Comparison of ENCODE assay signal across 8 mouse cellular contexts in the genomic region with DNA sequence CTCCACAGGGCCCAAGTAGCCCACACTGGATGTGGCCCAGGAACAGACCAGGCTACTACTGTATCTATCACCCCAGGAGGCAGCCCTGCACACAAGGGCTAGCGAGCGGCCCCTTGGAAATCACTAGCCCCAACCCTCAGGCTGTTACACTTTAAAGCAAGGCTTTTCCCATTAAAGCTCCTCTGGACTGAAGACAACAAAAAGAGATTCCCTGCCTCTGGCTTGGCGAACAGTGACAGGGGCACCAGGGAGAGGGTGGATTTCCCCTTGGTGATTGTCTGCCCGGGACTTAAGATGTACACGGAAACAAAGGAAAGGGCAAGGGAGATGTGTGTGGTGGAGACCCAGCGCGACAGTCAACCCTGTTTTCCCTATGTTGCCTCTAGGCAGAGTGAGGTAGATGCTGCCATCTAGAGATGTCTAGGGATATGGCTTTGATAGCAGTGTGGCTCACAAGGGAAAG.
DNase-seq lines count a peak whose midpoint lies in the region; ATAC-seq and TF ChIP-seq lines count a peak whose summit lies in the region.

No protein-coding gene starts in this region.

- peak; percentile 90 for ATAC-seq in embryonic facial prominence, embryonic 14.5 days (ENCODE audit: low read depth)
- 0 out of 2 replicates have a peak, but pooled peaks have one; percentile 66 for ATAC-seq in intestine, embryonic 14.5 days (replicated peaks; ENCODE audit: low FRiP score, low TSS enrichment, low read depth)
- no peak for ATAC-seq in stomach, postnatal 0 days (ENCODE audit: low FRiP score, low TSS enrichment)
- no peak for ATAC-seq in granulocyte monocyte progenitor cell, adult 5-6 weeks (replicated peaks; ENCODE audit: poor library complexity, severe bottlenecking)

- H3K9me3 ChIP-seq in embryonic facial prominence, embryonic 14.5 days (ENCODE audit: control insufficient read depth, low read length), result no peaks in the 10 kb centered on the region
- no peaks in the 10 kb centered on the region for H3K9me3 ChIP-seq in intestine, embryonic 14.5 days (ENCODE audit: control insufficient read depth, low read length)
- H3K9me3 ChIP-seq in stomach, postnatal 0 days (ENCODE audit: control insufficient read depth, low read length), result no peaks in the 10 kb centered on the region

- H3K36me3 ChIP-seq in testis, adult 2 months (ENCODE audit: control insufficient read depth, insufficient read depth, low read length), result no peaks in the 10 kb centered on the region
- H3K36me3 ChIP-seq in embryonic facial prominence, embryonic 14.5 days (ENCODE audit: control insufficient read depth, insufficient read depth, low read length), result no peaks in the 10 kb centered on the region
- H3K36me3 ChIP-seq in intestine, embryonic 14.5 days (ENCODE audit: control insufficient read depth, insufficient read depth, low read length), result no peaks in the 10 kb centered on the region
- H3K36me3 ChIP-seq in stomach, postnatal 0 days (ENCODE audit: control insufficient read depth, insufficient read depth, low read length), result no peaks in the 10 kb centered on the region

- H3K27ac ChIP-seq in testis, adult 2 months (ENCODE audit: control insufficient read depth, insufficient read depth, low read depth, low read length), result no peak overlapping the region
- H3K27ac ChIP-seq in embryonic facial prominence, embryonic 14.5 days (replicated peaks; ENCODE audit: low read depth, low read length), result no peak overlapping the region
- H3K27ac ChIP-seq in intestine, embryonic 14.5 days (ENCODE audit: low read depth), result no peak overlapping the region
- H3K27ac ChIP-seq in stomach, postnatal 0 days (replicated peaks), result no peak overlapping the region

- peak; percentile 20; the same call in 1 of the 2 replicates for TF ChIP-seq CTCF in testis, adult 2 months (IDR thresholded peaks at IDR 0.05; ENCODE audit: control insufficient read depth, insufficient read depth, insufficient replicate concordance, low read depth, low read length)
- peak; percentile 81 for TF ChIP-seq CTCF in stomach, postnatal 0 days (IDR thresholded peaks at IDR 0.05; ENCODE audit: low read depth)

- no peak overlapping the region for H3K9ac ChIP-seq in embryonic facial prominence, embryonic 14.5 days (ENCODE audit: low read depth, low read length)
- no peak overlapping the region for H3K9ac ChIP-seq in intestine, embryonic 14.5 days (ENCODE audit: low read length)
- no peak overlapping the region for H3K9ac ChIP-seq in stomach, postnatal 0 days (ENCODE audit: low read length)

- TF ChIP-seq EP300 in stomach, postnatal 0 days (optimal IDR thresholded peaks at IDR 0.05), result no peak

- H3K4me1 ChIP-seq in testis, adult 2 months (ENCODE audit: control insufficient read depth, insufficient read depth, low read length), result no peaks in the 10 kb centered on the region
- 0 out of 2 replicates have a peak, but pooled peaks cover 4% of the 10 kb centered on the region for H3K4me1 ChIP-seq in embryonic facial prominence, embryonic 14.5 days (ENCODE audit: control insufficient read depth, insufficient read depth, low read length)
- H3K4me1 ChIP-seq in intestine, embryonic 14.5 days (replicated peaks; ENCODE audit: control insufficient read depth, insufficient read depth, low read length), result no peaks in the 10 kb centered on the region
- H3K4me1 ChIP-seq in stomach, postnatal 0 days (replicated peaks; ENCODE audit: control insufficient read depth, insufficient read depth), result no peaks in the 10 kb centered on the region

- peak overlapping the region; percentile 43 for H3K4me2 ChIP-seq in embryonic facial prominence, embryonic 14.5 days (ENCODE audit: low read depth, low read length)
- H3K4me2 ChIP-seq in intestine, embryonic 14.5 days (ENCODE audit: low read length), result peak overlapping the region; percentile 21; the same call in 1 of the 2 replicates
- H3K4me2 ChIP-seq in stomach, postnatal 0 days (replicated peaks; ENCODE audit: low read depth), result no peak overlapping the region

- no peak overlapping the region for H3K4me3 ChIP-seq in testis, adult 2 months (ENCODE audit: control insufficient read depth, low read depth, low read length)
- H3K4me3 ChIP-seq in embryonic facial prominence, embryonic 14.5 days (ENCODE audit: low read depth, low read length), result no peak overlapping the region
- no peak overlapping the region for H3K4me3 ChIP-seq in intestine, embryonic 14.5 days (ENCODE audit: low read depth, low read length)
- H3K4me3 ChIP-seq in stomach, postnatal 0 days (ENCODE audit: low read depth, low read length), result no peak overlapping the region

- TF ChIP-seq POLR2A in testis, adult 2 months (IDR thresholded peaks at IDR 0.05; ENCODE audit: control insufficient read depth, low read depth, low read length), result no peak

- DNase-seq in testis, postnatal 10 days (ENCODE audit: low spot score), result no peak
- DNase-seq in embryonic facial prominence, embryonic 14.5 days (ENCODE audit: low spot score), result peak; percentile 67
- DNase-seq in intestine, embryonic 14.5 days (ENCODE audit: low spot score), result no peak
- peak; percentile 34 for DNase-seq in lung, postnatal 10 days
- DNase-seq in stomach, postnatal 0 days (ENCODE audit: low spot score), result no peak
- DNase-seq in B cell, adult 2 months, result no peak

- WGBS in embryonic facial prominence, embryonic 14.5 days, result 9% methylated on average over 7 of the region's 7 CpGs
- 24% methylated on average over 7 of the region's 7 CpGs for WGBS in intestine, embryonic 14.5 days
- 21% methylated on average over 7 of the region's 7 CpGs for WGBS in stomach, postnatal 0 days

- H3K27me3 ChIP-seq in testis, adult 2 months (ENCODE audit: control insufficient read depth, insufficient read depth, low read length), result no peaks in the 10 kb centered on the region
- no peaks in the 10 kb centered on the region for H3K27me3 ChIP-seq in embryonic facial prominence, embryonic 14.5 days (replicated peaks; ENCODE audit: control insufficient read depth, insufficient read depth, low read length)
- no peaks in the 10 kb centered on the region for H3K27me3 ChIP-seq in intestine, embryonic 14.5 days (replicated peaks; ENCODE audit: control insufficient read depth, insufficient read depth, low read length)
- H3K27me3 ChIP-seq in stomach, postnatal 0 days (ENCODE audit: control insufficient read depth, insufficient read depth, low read length), result no peaks in the 10 kb centered on the region

Comparison
In these comparisons a context has a peak if more than half of its experiments do, and no peak if none do; other contexts are left out.
1. DNase-seq: peak in embryonic facial prominence, embryonic 14.5 days (single experiment) and lung, postnatal 10 days (single experiment); none in testis, postnatal 10 days (single experiment), intestine, embryonic 14.5 days (single experiment), stomach, postnatal 0 days (single experiment) and B cell, adult 2 months (0 of 2).
2. ATAC-seq: peak in embryonic facial prominence, embryonic 14.5 days (single experiment) and intestine, embryonic 14.5 days (single experiment); none in stomach, postnatal 0 days (single experiment) and granulocyte monocyte progenitor cell, adult 5-6 weeks (single experiment).